Mouse (Mus musculus): ENCODE results near the gene Zdhhc7.

GRCm38 (mm10) chr8:120093103-120093502 lies 8.2 kb downstream of the Zdhhc7 start:
- TF ChIP-seq CTCF (conservative IDR thresholded peaks at IDR 0.05 in 1 of 2, IDR thresholded peaks at IDR 0.05 in 1 of 2; ENCODE audit: low read depth in 2 of 2, low read length in 2 of 2), result no peak
- no peak for TF ChIP-seq NRF1 (IDR thresholded peaks at IDR 0.05; ENCODE audit: low read depth, low read length)
- TF ChIP-seq MAX (IDR thresholded peaks at IDR 0.05; ENCODE audit: low read length), result no peak
- TF ChIP-seq POLR2A (IDR thresholded peaks at IDR 0.05; ENCODE audit: low read depth, low read length), result no peak
- TF ChIP-seq EP300 (IDR thresholded peaks at IDR 0.05; ENCODE audit: low read length), result no peak
- no peak for TF ChIP-seq RAD21 (IDR thresholded peaks at IDR 0.05; ENCODE audit: low read depth, low read length)
- TF ChIP-seq UBTF (IDR thresholded peaks at IDR 0.05; ENCODE audit: low read depth, low read length), result no peak
- TF ChIP-seq HCFC1 (IDR thresholded peaks at IDR 0.05; ENCODE audit: low read depth, low read length), result no peak
- no peak for TF ChIP-seq CHD2 (IDR thresholded peaks at IDR 0.05; ENCODE audit: low read length)

All from CH12.LX (cell line).